Mouse (Mus musculus) kidney, adult 9 months (tissue): Measurements from ENCODE around the gene Mrtfa.

Experiments
- DNase-seq: peaks from one replicate; pipeline ENCODE4 v3.0.0; 2022

Gene Mrtfa

DNA sequence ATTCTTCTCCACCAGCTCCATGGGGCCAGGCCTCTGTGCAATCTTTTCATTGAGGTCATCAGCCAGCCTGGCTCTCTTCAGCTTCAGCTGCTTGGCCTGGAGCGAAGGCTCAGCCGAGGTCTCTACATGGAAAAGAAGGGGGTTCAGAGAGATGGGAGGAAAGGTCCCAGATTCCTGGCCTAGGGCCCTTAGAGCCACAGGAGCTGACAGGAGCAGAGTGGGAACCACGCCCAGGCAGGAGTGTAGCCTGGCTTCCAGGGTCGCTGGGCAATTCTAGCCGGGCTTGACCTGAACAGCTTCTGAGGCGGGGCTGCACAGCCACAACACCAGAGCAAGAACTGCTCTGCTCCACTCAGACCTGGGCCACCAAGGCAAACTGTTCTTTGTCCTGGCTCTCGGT, 168.1 kb downstream of the Mrtfa start:
- DNase-seq: no peak

DNA sequence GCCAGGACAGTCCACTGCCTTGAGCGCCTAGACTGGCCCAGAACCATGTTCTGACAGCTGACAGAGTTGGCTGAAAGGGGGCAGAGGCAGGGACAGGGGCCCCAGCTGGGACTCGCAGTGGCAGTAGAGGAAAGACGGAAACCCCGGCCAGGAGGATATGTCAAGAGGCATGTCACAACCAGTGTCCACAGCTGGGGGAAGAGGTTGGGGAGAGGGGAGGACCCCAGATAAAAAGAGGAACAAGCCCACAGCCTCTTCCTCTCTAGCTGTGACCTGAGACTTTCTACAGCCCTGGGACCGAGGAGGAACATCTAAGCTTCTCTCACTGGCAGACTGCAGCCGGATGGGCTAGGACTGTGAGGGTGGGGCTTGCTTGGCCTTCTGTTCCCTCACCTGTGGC, 169.2 kb downstream of the Mrtfa start:
- no peak for DNase-seq

DNA sequence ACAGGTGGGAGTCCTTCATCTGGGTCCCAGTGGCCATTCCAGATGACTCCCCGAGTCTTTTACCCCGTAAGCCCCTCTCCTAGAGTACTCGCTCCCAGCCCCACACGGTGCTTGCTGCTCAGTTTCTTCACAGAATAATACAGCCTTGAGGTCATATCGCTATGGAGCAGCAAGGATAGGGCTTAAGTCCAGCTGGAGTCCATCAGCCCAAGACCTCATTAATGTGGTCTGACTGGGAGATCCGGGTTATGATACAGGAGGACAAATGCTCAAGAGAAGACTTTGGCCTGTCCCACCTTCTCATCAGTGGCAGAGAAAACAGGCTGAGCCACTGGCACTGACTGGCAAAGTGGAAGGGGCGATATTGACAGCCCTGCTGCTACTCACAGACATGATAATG, 173.2 kb downstream of the Mrtfa start:
- no peak for DNase-seq

DNA sequence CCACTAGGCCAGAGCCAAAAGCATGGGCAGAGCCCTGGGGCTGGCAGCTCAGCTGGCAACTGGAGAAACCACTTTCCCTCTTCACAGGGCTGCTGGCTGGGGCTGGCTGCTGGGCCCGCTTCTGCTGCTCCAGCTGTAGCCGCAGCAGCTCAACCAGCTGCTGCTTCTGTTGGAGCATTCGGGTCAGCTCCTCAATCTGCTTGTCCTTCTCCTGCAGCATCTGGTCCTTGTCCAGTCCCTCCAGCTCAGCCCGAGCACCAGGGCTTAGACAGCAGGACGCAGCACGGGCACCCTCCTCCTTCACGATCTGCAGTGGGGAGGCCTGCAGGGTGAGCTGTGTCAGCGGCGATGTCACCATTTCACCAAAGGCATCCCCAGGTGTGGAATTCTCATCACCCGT, 174.1 kb downstream of the Mrtfa start:
- DNase-seq: no peak

DNA sequence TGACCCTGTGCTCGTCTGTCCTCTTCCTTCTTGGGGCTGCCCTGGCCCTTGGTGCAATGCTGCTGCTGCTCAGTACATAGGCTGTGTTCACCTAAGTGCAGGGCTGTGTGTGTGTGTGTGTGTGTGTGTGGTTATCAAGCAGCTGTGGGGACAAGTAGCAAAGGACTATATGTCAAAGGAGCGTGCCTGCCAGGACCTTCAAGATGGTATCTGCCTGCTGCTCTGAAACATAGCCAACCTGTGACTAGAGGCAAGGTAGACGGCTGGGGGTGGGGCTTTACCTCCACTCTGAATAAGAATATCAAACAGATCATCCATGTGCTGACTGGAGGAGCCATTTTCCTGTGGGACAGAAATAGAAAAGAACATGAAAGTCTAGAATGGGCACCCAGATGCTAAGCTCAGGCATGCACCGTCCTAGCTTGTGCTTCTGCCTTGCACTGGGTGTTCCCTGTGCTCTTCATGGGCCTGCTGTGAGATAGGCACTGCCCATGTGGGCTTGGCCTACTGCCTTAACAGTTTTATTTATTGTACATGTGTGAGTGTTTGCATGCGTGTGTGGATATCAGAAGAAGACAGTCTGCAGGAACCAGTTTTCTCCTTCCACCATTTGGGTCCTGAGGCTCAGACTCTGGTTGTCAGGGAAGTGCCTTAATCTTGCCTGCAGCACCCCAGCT, 175.4 kb downstream of the Mrtfa start:
- no peak for DNase-seq

DNA sequence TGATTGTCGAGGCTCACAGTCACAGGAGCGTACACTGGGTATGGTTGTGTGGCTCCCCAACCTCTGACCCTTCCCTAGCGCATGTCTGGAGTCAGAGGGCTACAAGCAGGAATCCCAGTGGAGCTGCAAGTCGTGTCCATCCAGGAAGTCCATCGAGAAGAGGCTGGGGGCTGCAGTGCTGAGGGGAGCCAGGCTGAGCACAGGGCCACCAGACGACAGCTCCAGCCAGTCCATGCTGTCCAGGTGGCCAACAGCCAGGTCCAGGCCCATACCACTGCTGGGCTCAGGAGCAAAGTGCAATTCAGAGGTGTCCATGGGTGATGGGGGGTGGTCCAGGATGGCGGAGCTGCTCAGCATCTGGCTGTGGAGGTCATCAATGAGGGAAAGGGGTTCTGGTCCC, 177.4 kb downstream of the Mrtfa start:
- DNase-seq: no peak

DNA sequence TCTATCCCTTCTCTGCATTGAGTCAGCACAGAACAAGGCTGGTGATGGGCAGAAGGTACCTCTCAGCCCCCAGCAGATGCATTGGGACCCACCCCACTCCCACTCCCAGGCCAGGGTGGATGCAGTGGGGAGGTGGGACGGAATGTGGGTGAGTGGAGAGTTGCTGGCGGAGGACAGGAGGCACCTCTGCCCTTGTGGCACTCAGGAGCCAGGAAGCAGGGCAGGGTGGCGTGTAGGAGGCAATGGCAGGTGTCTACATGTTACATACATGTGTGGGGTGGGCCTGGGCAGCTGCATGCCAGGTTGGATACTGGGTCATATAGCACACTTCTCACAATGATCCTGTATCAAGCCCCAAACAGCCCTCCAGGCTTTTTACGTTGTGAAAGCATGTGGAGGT, 178.2 kb downstream of the Mrtfa start:
- DNase-seq: no peak

DNA sequence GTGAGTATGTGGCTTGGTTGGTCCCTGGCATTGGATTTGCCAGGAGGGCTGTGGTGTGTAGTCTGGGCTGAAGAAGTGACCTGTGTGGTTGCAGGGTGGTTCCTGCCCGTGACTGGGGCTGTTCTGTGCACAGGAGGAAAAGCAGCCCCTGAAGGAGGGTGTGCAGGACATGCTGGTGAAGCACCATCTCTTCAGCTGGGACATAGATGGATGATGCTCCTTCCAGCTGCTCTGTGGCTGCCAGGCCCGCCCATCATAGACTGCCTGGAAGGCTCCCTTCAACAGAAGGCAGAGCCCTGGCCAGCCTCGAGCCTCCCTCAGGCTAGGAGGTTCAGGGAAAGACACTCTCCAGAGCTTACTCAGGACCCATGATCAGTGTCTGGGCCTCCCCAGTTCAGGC, 179.0 kb downstream of the Mrtfa start:
- DNase-seq: no peak

DNA sequence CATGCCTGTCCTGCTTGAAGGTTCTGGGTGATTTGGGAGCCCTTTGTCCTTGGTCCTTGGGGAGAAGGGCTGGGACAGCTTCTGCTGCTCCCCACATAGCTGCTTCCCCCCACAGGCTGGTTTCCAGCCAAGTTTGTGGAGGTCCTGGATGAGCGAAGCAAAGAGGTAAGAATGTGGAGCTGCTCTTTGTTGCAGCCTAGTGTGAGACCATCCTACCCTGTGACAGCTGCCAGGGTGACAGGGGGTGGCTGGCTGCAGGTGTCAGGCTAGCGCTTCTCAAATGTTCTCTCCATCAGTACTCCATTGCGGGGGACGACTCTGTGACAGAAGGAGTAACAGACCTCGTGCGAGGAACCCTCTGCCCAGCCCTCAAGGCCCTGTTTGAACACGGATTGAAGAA, 180.4 kb downstream of the Mrtfa start:
- no peak for DNase-seq

DNA sequence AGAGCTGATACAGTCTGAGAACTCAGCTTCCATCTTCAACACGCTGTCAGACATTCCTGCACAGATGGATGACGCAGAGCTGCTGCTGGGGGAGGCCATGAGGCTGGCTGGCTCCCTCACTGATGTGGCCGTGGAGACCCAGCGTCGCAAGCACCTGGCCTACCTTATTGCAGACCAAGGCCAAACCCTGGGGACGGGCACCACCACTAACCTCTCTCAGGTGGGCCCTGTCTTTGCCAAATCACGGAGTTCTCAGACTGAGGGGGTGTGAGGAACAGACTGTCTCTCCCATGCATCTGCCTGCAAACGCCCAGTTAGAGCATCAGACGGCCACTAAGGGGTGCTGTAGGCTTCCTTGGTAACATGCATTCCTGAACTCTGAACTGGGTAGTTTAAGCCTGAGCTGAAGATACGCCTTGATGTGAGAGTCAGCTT, 181.9 kb downstream of the Mrtfa start:
- peak; percentile 31 for DNase-seq

DNA sequence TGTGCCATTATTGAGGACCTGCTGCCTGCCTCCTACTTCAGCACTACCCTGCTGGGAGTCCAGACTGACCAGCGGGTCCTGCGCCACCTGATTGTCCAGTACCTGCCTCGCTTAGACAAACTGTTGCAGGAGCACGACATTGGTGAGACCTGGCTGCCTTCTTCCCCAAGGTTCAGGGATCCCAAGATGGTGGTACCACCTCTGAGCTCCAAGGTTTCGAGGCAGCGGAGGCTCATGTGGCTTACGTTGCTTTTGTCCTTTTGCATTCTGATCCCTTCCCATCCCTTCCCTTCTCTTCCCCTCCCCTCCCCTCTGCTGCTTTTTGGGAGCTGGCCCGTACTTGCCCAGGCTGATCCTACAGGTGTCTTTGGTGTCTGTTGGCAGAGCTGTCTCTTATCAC, 182.7 kb downstream of the Mrtfa start:
- no peak for DNase-seq

DNA sequence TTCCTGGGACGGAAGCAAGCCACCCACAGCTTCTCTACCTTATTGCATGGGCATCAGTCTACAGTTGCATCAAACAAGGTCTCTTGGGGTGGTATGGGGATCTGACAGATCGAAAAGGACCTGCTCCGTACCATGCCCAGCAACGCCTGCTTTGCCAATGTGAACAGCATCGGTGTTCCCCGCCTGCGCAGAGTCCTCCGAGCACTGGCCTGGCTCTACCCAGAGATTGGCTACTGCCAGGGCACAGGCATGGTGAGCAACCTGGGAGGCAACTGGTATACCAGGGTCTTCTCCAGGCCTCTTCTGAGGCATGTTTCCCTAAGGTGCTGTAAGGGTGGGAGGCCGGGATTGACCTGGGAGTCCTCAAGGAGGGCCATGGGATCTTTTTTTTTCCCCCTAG, 183.2 kb downstream of the Mrtfa start:
- DNase-seq: no peak

DNA sequence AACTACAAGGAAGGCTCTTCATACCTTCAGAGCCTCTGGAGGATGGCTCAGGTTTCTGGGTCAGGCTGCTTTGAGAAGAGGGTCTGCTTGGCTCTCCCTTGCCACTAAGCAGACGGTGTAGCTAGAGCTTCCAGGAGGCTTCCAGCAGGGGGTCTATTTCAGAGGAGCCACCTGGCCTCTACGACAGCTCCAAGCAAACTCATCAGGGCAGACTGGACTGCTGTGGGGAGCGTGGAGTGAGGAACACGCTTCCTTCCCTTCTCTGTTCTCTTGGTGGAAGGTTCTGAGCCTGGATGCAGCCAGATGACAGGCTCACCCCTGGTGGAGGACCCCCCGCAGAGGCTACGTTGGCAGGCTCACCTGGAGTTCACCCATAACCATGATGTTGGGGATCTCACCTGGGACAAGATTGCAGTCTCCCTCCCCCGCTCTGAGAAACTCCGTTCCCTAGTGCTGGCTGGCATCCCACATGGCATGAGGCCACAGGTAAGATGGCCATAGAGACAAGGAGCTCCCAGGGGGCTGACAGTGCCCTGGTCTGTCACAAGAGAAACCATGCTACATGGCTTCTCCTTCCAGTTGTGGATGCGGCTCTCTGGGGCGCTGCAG, 184.3 kb downstream of the Mrtfa start:
- DNase-seq: no peak

DNA sequence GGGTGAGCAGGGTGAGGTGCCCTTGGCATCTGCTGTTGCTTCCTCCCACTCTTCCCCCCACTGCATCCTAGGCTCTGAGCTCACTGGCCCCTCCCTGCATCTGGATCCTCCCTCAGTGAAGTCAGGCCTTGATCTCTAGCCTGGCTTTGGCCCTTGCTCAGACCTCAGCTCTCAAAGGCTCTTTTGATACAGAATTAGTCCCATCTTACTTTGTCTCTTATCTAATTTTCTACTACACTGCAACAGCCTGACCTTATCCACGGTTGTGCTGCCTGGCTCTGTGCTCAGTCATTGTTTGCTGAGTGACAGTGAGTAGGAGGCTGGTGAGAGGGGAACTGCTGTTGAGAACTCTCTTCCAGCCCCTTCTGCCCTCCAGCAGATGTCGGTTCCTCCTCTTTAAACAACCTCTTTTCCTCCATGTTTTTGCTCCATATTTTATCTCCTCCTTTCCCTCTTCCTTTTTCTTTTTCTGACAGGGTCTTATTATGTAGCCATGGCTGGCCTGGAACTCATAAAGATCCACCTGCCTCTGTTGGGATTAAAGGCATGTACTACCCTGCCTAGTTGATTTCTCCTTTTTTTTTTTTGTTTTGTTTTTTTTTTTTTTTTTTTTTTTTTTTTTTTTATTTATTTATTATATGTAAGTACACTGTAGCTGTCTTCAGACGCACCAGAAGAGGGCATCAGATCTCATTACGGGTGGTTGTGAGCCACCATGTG, 190.0 kb downstream of the Mrtfa start:
- no peak for DNase-seq

DNA sequence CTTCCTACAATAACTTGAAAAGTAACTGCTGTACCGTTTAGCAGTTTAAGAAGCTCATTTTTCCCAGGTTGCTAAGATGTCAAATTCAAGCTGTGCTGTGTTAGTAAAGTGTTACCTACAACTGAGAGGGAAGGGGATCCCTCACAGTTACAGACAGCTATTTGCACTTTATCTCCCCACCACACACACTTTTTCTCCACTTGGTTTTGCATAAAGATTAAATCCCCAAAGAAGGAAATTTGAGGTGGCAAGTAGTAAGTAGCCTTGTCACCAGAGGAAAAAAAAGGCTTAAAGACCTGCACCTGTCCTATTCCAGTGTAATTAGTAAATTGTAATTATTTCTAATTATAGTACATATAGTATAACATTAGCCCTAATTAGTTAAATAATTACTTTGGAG, 193.5 kb downstream of the Mrtfa start:
- DNase-seq: no peak

DNA sequence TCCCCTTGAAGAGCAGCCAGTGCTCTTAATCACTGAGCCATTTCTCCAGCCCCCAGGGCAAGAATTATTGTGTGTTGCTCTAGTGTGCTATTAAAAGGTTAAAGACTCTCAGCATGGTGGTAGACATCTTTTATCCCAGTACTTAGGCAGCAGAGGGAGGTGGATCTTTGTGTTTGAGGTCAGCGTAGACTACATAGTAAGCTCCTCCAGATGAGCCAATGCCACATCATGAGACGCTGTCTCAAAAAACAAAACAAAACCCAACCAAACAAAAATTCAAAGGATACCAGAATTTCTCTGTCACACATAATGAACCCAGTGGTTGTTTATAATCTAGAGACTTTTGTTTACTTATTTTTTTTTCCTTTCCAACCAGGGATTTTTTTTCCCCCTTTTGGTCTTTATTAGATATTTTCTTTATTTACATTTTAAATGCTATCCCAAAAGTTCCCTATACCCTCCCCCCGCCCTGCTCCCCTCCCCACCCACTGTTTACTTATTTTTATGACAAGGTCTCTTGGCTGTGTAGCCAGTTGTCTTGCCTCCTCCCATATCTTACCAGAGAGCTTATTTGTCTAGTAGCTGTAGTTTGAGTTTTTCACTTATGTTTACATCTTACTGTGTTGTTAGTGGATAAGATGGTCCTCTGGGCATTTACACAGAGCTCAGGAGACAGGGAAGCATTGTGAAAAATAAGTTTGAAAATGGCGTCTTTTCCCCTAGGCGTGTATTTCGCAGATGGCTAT, 194.3 kb downstream of the Mrtfa start:
- DNase-seq: no peak

DNA sequence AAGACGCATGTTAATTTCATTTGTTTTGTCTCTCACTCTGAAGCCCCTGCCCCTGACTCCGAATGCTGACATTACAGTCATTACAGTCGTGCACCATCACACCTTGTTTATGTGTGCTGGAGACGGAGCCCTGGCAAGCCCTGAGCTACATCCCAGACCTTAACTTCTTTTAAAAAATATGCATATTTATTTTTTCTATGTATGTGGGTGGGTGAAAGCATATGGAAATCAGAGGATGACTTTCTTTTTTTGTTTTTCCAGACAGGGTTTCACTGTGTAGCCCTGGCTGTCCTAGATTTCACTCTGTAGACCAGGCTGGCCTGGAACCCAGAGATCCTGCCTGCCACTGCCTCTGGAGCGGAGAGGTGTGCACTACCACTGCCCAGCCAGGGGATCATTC, 195.6 kb downstream of the Mrtfa start:
- no peak for DNase-seq

DNA sequence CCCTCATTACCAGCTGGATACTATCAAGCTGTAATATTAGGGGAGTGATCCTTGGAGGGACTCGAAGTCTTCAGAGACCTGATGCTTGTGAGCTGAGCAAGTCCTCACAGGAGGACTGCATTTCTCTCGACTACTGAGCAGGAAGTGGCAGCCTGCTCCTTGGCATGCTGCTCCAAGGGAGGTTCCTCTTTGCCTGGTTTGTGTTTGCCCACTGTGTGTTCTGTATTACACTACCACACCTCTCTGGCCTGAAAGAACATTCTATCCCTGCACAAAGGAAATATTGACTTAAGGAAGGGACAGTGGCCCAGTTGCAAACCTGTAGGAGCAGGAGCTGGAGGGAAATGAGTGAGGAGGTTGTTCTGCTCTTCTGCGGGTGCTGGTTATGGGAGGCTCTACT, 200.8 kb downstream of the Mrtfa start:
- DNase-seq: no peak

DNA sequence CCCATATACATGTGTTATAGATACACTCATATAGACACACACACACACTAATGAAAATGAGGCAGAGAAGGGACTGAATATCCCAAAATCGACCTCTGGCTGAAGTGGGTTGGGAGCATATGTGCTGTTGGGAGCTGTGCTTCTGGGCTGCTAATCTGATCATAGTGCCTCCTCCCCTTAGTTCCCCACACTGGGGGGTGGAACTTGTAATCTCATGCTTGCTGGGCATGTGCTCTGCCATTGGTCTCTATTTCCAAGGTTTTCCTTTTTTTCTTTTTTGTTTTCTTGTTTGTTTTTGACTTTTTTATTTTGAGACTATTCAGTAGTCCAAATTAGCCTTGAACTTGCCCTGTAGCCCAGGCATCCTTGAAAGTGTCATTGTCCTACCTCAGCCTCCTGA, 202.2 kb downstream of the Mrtfa start:
- no peak for DNase-seq

DNA sequence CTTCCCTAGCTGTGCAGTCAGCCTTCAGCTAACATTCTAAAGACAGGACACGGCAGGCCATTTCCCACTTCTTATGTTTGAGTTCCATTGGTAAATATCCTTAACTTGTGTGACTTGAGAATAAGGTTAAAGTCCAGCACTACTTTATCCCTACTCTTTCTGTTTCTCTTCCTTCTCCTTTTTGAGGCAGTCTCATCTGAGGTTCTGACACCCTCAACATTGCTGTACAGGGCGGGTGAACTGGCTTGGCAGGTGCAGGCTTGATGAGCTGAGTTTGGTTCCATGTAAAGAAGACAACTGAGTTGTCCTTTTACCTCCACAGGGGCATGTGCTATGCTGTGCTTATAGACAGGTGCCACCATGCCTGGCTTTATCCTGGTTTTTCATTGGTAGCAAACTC, 207.3 kb downstream of the Mrtfa start:
- no peak for DNase-seq

DNA sequence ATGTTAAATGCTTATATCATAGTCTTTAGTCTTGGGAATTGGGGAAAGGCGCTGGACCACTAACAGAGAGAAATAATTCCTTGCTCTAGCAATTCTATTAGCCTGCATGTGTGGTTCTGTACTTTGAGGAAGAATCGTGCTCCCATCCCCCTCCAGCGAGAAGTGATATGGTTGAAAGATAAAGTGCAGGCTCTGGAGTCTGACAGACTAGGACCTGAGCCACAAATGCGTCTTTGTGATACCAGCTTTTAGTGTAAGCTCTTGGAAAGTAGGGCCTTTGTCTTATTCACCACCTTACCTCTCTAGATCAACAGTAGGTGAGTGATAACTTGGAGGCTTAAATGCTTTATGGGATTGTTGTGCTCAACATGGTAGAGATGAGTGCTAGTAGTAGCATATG, 209.4 kb downstream of the Mrtfa start:
- no peak for DNase-seq

DNA sequence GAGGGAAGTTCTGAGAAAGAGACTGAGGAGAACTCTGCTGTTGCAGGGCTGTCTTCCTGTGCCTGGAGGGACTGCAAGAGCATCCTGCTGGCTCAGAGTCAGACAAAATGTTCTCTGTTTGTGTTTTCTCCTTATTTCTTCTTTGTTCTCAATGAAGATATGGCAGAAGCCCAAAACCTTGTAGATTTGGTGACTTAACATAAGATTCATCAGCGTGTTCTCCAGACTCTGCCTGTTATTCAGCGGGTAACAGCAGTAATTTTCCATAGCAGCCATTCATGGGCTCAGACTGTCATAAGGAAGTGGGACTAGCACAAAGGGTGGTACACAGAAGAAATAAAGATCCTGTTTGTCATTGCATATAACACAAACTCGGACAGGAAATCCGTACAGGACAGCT, 210.9 kb downstream of the Mrtfa start:
- no peak for DNase-seq

DNA sequence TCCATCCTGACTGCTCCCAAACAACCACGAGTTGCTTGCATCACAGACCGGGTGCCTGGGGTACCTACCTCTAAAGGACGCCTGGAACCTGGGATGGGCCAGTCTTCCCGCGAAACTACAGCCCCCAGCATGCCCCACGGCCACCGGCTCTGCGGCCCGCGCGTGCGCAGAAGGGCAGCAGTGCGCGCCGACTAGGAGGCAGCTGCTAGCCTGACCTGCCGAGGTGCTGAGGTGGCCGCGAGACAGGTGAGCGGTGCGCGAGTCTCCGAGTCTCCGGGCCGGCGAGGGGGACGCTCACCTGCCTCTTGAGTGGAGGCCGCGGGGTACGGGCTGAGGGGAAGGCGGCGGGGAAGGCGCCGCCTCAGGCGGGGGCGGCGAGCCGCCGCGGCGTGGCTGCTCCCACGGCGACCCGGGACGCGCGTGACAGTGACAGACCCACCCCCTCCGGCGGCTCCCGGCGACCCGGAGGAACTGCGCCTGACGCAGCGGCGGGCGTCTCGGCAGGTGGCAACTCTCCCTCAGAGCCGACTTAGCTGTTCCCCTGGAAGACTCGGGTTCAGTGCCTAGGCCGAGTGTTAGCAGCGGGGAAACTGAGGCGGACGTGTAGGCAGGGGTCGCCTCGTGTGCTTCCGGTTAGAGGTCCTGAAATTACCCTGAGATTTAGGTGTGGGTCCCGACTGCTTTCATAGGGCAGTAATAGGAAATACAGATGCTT, 212.8 kb downstream of the Mrtfa start, which contains the start of gene Sgsm3:
Gene Sgsm3, plus strand, starts transcription at position 146 of the 715 bp plus-strand sequence.
- DNase-seq: peak; percentile 87
